Mouse (Mus musculus) layer of hippocampus, adult 2 months (tissue): ENCODE measurements around the gene Itm2b. TPM values are rescaled to one million over a fixed set of nuclear protein-coding genes. Genes with fewer than 3 reads are reported as not detected.

ENCODE experiments used
- DNase-seq, 2 experiments: peaks; one replicate each; pipeline ENCODE4 v3.0.0; 2022; ENCODE audit warnings: low spot score in 2 of 2
- H3K27ac ChIP-seq: fragments of 200-600 bp; 2 replicates; pipeline ENCODE4 v1.8.1; 2022
- H3K4me3 ChIP-seq: fragments of 200-600 bp; 2 replicates; pipeline ENCODE4 v1.8.1; 2022; ENCODE audit warnings: mild to moderate bottlenecking
- CTCF ChIP-seq: fragments of 200-600 bp; conservative IDR thresholded peaks from 2 replicates; pipeline ENCODE4 v1.8.1; 2022; ENCODE audit warnings: antibody characterized with exemption, mild to moderate bottlenecking, moderate library complexity
- total RNA-seq, 2 experiments: library from RNA; stranded (reverse); gene quantifications; 2 replicates each; pipeline ENCODE4 v1.2.3; 2021

Itm2b gene
- total RNA-seq, 2 experiments from 2014 or later: 989 to 1,035 TPM

- no peak for DNase-seq
- Histone ChIP-seq H3K27ac (no peak overlapping the region), H3K4me3 (no peak overlapping the region)
- no peak for TF ChIP-seq CTCF
Measured at GRCm38 (mm10) chr14:73371577-73371976, 13.5 kb downstream of the Itm2b start.

- TF ChIP-seq CTCF: no peak
- no peak for DNase-seq
- Histone ChIP-seq H3K27ac (peak overlapping the region; percentile 61; the same call in 1 of the 2 replicates), H3K4me3 (peak overlapping the region; percentile 5; the same call in 1 of the 2 replicates)
Measured at GRCm38 (mm10) chr14:73370695-73371372, 14.3 kb downstream of the Itm2b start.

- H3K27ac ChIP-seq: peak overlapping the region; percentile 61
- no peak for TF ChIP-seq CTCF
Measured at GRCm38 (mm10) chr14:73370078-73370670, 14.9 kb downstream of the Itm2b start.

GRCm38 (mm10) chr14:73369634-73370033, 15.5 kb downstream of the Itm2b start:
- no peak for TF ChIP-seq CTCF
- Histone ChIP-seq H3K27ac (peak overlapping the region; percentile 61), H3K4me3 (no peak overlapping the region)
- DNase-seq: no peak

More at GRCm38 (mm10) chr14:73370078-73370670, 14.9 kb downstream of the Itm2b start:
- no peak for DNase-seq
- peak overlapping the region; percentile 5; the same call in 1 of the 2 replicates for H3K4me3 ChIP-seq

- H3K27ac ChIP-seq: peak overlapping the region; percentile 61; the same call in 1 of the 2 replicates
- no peak overlapping the region for H3K4me3 ChIP-seq
- no peak for TF ChIP-seq CTCF
- DNase-seq: no peak
Measured at GRCm38 (mm10) chr14:73368966-73369365, 16.1 kb downstream of the Itm2b start.

- no peak for TF ChIP-seq CTCF
- peak overlapping the region; percentile 39; the same call in 1 of the 2 replicates for H3K27ac ChIP-seq
- DNase-seq: no peak
- H3K4me3 ChIP-seq: no peak overlapping the region
Measured at GRCm38 (mm10) chr14:73368221-73368620, 16.9 kb downstream of the Itm2b start.

- Histone ChIP-seq H3K4me3 (no peak overlapping the region), H3K27ac (peak overlapping the region; percentile 37; the same call in 1 of the 2 replicates)
- DNase-seq: peak in 1 of 2 experiments; percentile 49
- no peak for TF ChIP-seq CTCF
Measured at GRCm38 (mm10) chr14:73366278-73366677, 18.8 kb downstream of the Itm2b start.

GRCm38 (mm10) chr14:73363782-73364181, 21.3 kb downstream of the Itm2b start:
- 0 out of 2 replicates have a peak overlapping the region, but pooled peaks have one; percentile 1 for H3K27ac ChIP-seq
- no peak for TF ChIP-seq CTCF
- H3K4me3 ChIP-seq: no peak overlapping the region
- DNase-seq: no peak

GRCm38 (mm10) chr14:73354700-73355099, 30.4 kb downstream of the Itm2b start:
- Histone ChIP-seq H3K4me3 (no peak overlapping the region), H3K27ac (no peak overlapping the region)
- no peak for DNase-seq
- no peak for TF ChIP-seq CTCF

GRCm38 (mm10) chr14:73351118-73351517, 34.0 kb downstream of the Itm2b start:
- TF ChIP-seq CTCF: no peak
- Histone ChIP-seq H3K4me3 (no peak overlapping the region), H3K27ac (no peak overlapping the region)
- DNase-seq: no peak

- H3K4me3 ChIP-seq: no peak overlapping the region
- no peak for TF ChIP-seq CTCF
- no peak for DNase-seq
- H3K27ac ChIP-seq: no peak overlapping the region
Measured at GRCm38 (mm10) chr14:73350029-73350428, 35.1 kb downstream of the Itm2b start.

GRCm38 (mm10) chr14:73349061-73349670, 35.9 kb downstream of the Itm2b start:
- TF ChIP-seq CTCF: no peak

GRCm38 (mm10) chr14:73347302-73347701, 37.8 kb downstream of the Itm2b start:
- no peak overlapping the region for H3K27ac ChIP-seq
- no peak for TF ChIP-seq CTCF

More at GRCm38 (mm10) chr14:73349061-73349670, 35.9 kb downstream of the Itm2b start:
- DNase-seq: no peak
- no peak overlapping the region for H3K4me3 ChIP-seq
- no peak overlapping the region for H3K27ac ChIP-seq

More at GRCm38 (mm10) chr14:73347302-73347701, 37.8 kb downstream of the Itm2b start:
- no peak for DNase-seq
- H3K4me3 ChIP-seq: no peak overlapping the region
